Mouse (Mus musculus) heart, adult 2 months (tissue): Measurements from ENCODE around the gene Thsd7a.

Experiments used
- CTCF ChIP-seq: fragments of 200-600 bp; IDR thresholded peaks from 2 replicates; pipeline ENCODE4 v1.8.1; 2022; ENCODE audit warnings: antibody characterized with exemption, mild to moderate bottlenecking, moderate library complexity
- EP300 ChIP-seq: fragments of 200-500 bp; IDR thresholded peaks from 2 replicates; pipeline ENCODE4 v1.6.1; 2011; ENCODE audit warnings: low read depth, low read length, control low read depth; ENCODE audit not compliant: insufficient read depth
- POLR2A ChIP-seq: fragments of 200-500 bp; IDR thresholded peaks from 2 replicates; pipeline ENCODE4 v1.6.1; 2011; ENCODE audit warnings: mild to moderate bottlenecking, low read depth, low read length, control low read depth; ENCODE audit not compliant: insufficient read depth

GRCm38 (mm10) chr6:12575619-12576216 lies 173.5 kb downstream of the Thsd7a start:
- TF ChIP-seq POLR2A (no peak), CTCF (no peak), EP300 (no peak)
